Mouse (Mus musculus) left cerebral cortex, adult 8-10 months (tissue): ENCODE measurements around the gene Unc45a. TPM values are rescaled to one million over a fixed set of nuclear protein-coding genes. Genes with fewer than 3 reads are reported as not detected.

Experiments used
- DNase-seq, 2 experiments: peaks; one replicate each; pipeline ENCODE4 v3.0.0; 2022; ENCODE audit warnings: low spot score in 2 of 2
- total RNA-seq, 4 experiments: library from RNA; stranded (reverse); gene quantifications; 2 replicates each; pipeline ENCODE4 v1.2.4; 2022

Unc45a gene
- total RNA-seq, 4 experiments from 2014 or later: 40.2 to 43.7 (median 42.4) TPM

DNA sequence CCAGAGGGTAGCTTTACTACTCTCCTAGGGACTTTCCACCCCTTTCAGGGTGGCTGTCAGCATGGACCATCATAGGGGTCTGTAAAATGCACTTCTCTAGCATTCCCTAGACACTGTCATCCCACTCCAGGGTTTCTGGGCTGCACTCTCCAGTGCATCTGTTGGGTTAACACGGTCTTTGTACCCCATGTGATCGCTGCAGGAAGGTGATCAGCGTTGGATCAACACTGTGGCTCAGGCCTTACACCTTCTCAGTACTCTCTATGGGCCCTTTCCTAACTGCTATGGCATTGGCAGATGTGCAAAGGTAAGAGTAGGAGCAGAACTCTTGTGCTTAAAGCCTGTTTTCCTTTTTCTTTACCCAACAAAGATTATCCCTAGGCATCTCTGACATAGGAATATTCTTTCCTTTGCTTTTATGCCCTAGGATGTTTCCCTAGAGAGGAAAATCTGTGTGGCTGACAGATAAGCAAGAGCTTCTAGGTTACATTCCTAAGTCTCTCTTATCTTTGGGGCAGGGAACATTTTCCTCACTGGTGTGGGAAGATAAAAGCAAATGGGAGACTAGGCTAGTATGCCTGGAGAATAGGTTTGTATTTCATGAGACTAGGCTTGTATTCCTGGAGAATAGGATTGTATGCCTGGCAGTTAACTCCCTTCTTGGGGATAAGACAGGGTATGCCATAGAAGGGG is 57.4 kb downstream of the Unc45a start:
- no peak for DNase-seq

DNA sequence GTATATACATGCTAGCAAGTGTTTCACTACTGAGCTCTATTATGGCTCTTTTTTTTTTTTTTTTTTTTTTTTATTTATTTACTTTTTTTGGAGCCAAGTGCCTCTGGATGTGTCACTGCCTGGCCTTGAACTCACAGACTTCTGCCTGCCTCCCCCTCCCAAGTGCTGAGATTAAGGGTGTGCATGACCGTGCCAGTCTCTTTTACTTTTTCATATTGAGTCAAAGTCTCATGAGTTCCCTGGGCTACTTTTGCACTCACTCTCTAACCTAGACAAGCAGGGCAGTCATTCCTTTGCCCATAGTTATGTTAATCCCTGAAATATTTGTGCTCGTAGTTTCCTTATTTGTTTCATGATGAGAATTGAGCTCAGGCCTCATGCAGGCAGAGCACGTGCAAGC is 59.2 kb downstream of the Unc45a start:
- DNase-seq: no peak

DNA sequence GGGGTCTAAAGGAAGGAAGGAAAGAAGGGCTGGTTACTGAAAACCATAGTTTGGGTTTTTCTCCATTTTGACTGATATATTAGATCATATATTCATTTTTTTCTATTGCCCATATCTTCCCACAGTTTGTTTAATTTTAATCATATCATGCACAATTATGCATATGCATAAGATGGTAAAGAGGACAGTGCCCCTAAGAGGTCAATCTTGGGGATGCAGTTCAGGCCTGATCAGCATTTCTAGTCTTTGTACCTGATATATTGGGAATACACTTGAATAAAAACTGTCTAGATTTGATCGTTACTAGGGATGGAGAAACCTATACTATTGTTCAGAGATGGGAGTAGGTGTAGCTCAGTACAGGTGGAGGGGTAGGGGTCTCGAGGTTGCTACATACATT is 59.8 kb downstream of the Unc45a start:
- no peak for DNase-seq

DNA sequence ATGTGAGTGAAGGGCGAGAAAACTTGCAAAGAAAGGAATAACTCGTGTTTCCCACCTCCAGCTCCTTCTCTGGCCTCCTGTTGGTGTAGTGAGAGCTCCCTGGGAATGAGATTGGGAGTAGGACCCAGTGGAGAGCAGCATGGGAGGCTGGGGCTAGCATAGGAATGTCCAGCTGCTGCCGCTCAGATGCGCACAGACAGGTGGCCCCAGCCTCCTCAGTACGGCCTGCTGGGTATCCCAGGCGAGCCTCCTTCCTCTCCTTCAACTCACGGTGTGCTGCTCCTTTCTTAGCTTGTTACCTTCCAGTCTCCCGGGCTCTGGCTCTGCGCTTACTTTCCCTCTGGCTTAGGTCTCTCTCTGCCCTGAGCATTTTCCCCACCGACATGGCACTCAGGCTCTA is 60.8 kb downstream of the Unc45a start:
- DNase-seq: no peak

DNA sequence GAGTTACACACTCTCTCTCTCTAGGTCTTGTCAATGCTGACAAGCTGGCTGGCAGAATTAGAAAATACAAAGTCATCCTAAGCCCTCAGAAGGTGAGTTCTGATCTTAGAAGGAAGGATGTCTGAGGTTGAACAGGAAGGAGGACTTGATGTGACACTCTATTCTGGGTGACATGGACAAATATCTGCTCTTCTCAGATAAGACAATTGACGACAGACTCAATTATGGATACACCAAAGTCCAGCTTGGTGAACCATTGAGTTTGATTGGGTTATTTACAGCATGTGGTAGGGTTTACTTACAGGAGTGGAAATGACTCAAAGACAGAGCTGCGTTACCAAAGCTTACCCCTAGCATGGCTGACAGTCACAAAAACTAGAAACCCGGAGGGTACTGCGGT is 64.4 kb downstream of the Unc45a start:
- no peak for DNase-seq

Other genes with a start within 250 kb of the Unc45a start
- gene Idh2, start 225.6 kb downstream of the Unc45a start, total RNA-seq: 10 to 100 TPM; 61.7 to 68.1 (median 64.0) TPM
- gene Sema4b, start 154.2 kb downstream of the Unc45a start, total RNA-seq: 10 to 100 TPM; 18.6 to 22.7 (median 20.6) TPM
- gene Cib1, start 108.2 kb downstream of the Unc45a start, total RNA-seq: 10 to 100 TPM; 19.7 to 26.3 (median 25.2) TPM
- gene Gdpgp1, start 108.1 kb downstream of the Unc45a start, total RNA-seq: 1 to 10 TPM; 5.9 to 6.8 (median 6.6) TPM
- 1 to 10 TPM; 1.5 to 2.7 (median 2.1) TPM for gene Ttll13, start 94.6 kb downstream of the Unc45a start, total RNA-seq
- gene Ngrn, start 79.8 kb downstream of the Unc45a start, total RNA-seq: 10 to 100 TPM; 40.5 to 43.0 (median 41.7) TPM
- 10 to 100 TPM; 17.2 to 24.6 (median 21.3) TPM for gene Vps33b, start 71.4 kb downstream of the Unc45a start, total RNA-seq
- gene Prc1, start 46.6 kb downstream of the Unc45a start, total RNA-seq: 1 to 10 TPM in 3 of 4 experiments, under 1 TPM in 1; 0.51 to 1.8 (median 1.7) TPM
- gene Rccd1, start 16.6 kb downstream of the Unc45a start, total RNA-seq: 10 to 100 TPM; 16.3 to 21.7 (median 18.0) TPM
- 10 to 100 TPM; 50.5 to 63.4 (median 57.2) TPM for gene Hddc3, start 2.1 kb upstream of the Unc45a start, total RNA-seq
- 100 to 1,000 TPM; 158 to 168 (median 165) TPM for gene Man2a2, start 30.4 kb upstream of the Unc45a start, total RNA-seq
- 10 to 100 TPM in 1 of 4 experiments, 1 to 10 TPM in 3; 4.5 to 10.5 (median 6.9) TPM for gene Fes, start 46.9 kb upstream of the Unc45a start, total RNA-seq
- 10 to 100 TPM; 30.7 to 33.6 (median 33.2) TPM for gene Furin, start 64.4 kb upstream of the Unc45a start, total RNA-seq
- gene Blm, start 194.1 kb upstream of the Unc45a start, total RNA-seq: 1 to 10 TPM; 4.0 to 7.5 (median 4.9) TPM